Mouse (Mus musculus) lung, embryonic 15.5 days (tissue): ENCODE results near the gene Tle4. TPM values are rescaled to one million over a fixed set of nuclear protein-coding genes. Genes with fewer than 3 reads are reported as not detected.
A peak's percentile ranks its signal among the peaks of the same experiment; 100 is the strongest.

Source experiments
- ATAC-seq: fragments of 200-750 bp; cut with Nextera tagmentation; 2 replicates; pipeline ENCODE4 v1.8.0; 2017; ENCODE audit warnings: moderate number of reproducible peaks, borderline replicate concordance; ENCODE audit not compliant: low FRiP score, low TSS enrichment; ENCODE audit errors: extremely low read depth
- H3K27ac ChIP-seq: fragments of 300-500 bp; sonication (generic); 2 replicates; pipeline ENCODE4 v1.5.1; 2015; ENCODE audit warnings: moderate library complexity, mild to moderate bottlenecking, inconsistent platforms
- H3K27me3 ChIP-seq: fragments of 300-500 bp; sonication (generic); 2 replicates; pipeline ENCODE4 v1.6.1; 2015; ENCODE audit warnings: inconsistent platforms
- H3K36me3 ChIP-seq: fragments of 300-500 bp; sonication (generic); 2 replicates; pipeline ENCODE4 v1.6.1; 2015; ENCODE audit warnings: inconsistent platforms
- H3K4me1 ChIP-seq: fragments of 300-500 bp; sonication (generic); 2 replicates; pipeline ENCODE4 v1.6.1; 2015; ENCODE audit warnings: inconsistent platforms
- H3K4me2 ChIP-seq: fragments of 300-500 bp; sonication (generic); 2 replicates; pipeline ENCODE4 v1.6.1; 2015; ENCODE audit warnings: inconsistent platforms, mild to moderate bottlenecking, moderate library complexity
- H3K4me3 ChIP-seq: fragments of 300-500 bp; sonication (generic); 2 replicates; pipeline ENCODE4 v1.5.1; 2015; ENCODE audit warnings: mild to moderate bottlenecking, inconsistent platforms
- H3K9ac ChIP-seq: fragments of 300-500 bp; sonication (generic); 2 replicates; pipeline ENCODE4 v1.6.1; 2015; ENCODE audit warnings: inconsistent platforms
- H3K9me3 ChIP-seq: fragments of 300-500 bp; sonication (generic); 2 replicates; pipeline ENCODE4 v1.6.1; 2016; ENCODE audit warnings: inconsistent platforms
- WGBS: fragments of 180-500 bp; shearing (Covaris S2); methylation state at CpG from one replicate; pipeline ENCODE4 v1.1.7; 2015; 5-methylcytosine and 5-hydroxymethylcytosine counted together
- polyA plus RNA-seq: library from polyadenylated mRNA; unstranded; fragments of >200 nt; fragmentation: Nextera tagmentation; extraction: Ambion mirVana; gene quantifications from 2 replicates; pipeline ENCODE4 v1.2.1, GENCODE M21; 2015

Tle4 gene
- polyA plus RNA-seq, 1 experiment from 2014 or later = 13.5 TPM

DNA sequence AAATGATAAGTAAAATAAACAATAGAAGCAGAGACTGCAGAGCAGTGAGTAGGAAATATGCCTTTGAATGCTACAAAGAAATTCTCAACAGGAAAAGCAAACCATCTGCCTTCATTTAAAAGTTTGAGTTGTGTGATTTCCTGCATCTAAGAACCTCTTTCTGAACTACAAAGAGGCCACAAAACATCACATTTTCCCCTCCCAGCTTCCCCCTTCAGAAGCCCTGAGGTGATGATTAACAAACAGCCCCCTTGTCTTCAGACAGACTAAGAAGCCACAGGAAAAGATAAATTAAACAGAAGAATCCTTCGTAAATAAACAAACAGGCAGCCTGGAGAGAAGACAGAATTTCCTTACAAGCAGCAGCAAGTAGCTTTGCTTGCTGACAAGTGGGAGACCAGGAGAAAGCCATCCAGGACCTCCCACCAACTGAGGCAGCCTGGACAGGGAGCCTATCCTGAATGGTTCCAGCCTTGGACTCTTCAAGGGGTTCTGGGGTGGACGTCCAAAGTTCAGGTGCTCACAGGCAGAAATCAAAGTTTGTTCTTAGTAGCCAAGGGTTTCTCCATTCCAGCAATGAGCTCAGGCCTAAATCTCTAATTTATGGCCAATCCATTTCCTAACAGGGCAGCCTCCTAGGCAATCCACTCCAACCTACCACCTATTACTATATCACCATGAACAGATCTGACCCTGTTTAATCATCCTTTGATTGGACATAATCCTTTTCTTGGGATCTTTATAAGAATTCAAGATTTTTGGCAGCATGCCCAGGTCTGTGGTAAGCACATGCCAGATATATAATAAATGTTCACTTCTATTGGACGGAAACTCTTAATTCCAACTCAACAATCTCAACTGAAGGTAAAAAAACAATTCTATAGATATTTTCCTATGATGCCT is 9.4 kb downstream of the Tle4 start:
- no peak overlapping the region for H3K9ac ChIP-seq
- peak overlapping the region; percentile 69 for H3K27ac ChIP-seq
- ATAC-seq = peak; percentile 75; the same call in 1 of the 2 replicates
- no peak overlapping the region for H3K4me3 ChIP-seq
- 13% methylated on average over 3 of the region's 3 CpGs for WGBS
- no peak overlapping the region for H3K4me2 ChIP-seq
- no peaks in the 10 kb centered on the region for H3K27me3 ChIP-seq
- H3K4me1 ChIP-seq = peaks cover 39% of the 10 kb centered on the region
- H3K9me3 ChIP-seq = no peaks in the 10 kb centered on the region
- H3K36me3 ChIP-seq = peaks cover 10% of the 10 kb centered on the region; the same call in 1 of the 2 replicates

DNA sequence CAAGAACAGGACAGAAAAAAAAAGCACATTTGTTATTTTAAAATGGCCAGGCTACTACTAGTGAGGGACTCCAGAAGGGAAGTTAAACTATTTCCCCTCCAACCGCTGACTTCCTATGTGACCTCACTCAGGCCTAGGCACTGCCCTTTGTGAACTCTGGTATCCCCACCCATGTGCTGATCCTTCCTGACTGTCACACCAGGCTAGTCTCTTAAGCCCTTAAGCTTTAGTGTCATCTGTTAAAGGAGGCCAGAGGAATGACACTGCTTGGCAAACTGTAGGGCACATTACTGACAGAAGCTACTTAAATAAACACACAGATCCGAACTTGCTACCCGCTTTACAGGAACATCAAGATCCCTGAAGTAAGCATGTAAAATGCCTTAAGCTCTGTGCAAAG is 11.7 kb downstream of the Tle4 start:
- H3K27me3 ChIP-seq = no peaks in the 10 kb centered on the region
- H3K4me3 ChIP-seq = no peak overlapping the region
- no peak overlapping the region for H3K9ac ChIP-seq
- ATAC-seq = no peak
- H3K36me3 ChIP-seq = peaks cover 5% of the 10 kb centered on the region; the same call in 1 of the 2 replicates
- no peak overlapping the region for H3K27ac ChIP-seq
- H3K9me3 ChIP-seq = no peaks in the 10 kb centered on the region
- peaks cover 39% of the 10 kb centered on the region for H3K4me1 ChIP-seq
- H3K4me2 ChIP-seq = no peak overlapping the region
- WGBS = 60% methylated on average over 3 of the region's 3 CpGs

- Histone ChIP-seq H3K36me3 (peaks cover 5% of the 10 kb centered on the region; the same call in 1 of the 2 replicates), H3K27ac (no peak overlapping the region), H3K4me2 (no peak overlapping the region), H3K4me1 (peaks cover 39% of the 10 kb centered on the region), H3K4me3 (no peak overlapping the region), H3K9me3 (no peaks in the 10 kb centered on the region), H3K9ac (no peak overlapping the region), H3K27me3 (no peaks in the 10 kb centered on the region)
- ATAC-seq = no peak
- WGBS = 63% methylated on average over 4 of the region's 4 CpGs
These were observed 12.1 kb downstream of the Tle4 start for GRCm38 (mm10) chr19:14585731-14586130.

DNA sequence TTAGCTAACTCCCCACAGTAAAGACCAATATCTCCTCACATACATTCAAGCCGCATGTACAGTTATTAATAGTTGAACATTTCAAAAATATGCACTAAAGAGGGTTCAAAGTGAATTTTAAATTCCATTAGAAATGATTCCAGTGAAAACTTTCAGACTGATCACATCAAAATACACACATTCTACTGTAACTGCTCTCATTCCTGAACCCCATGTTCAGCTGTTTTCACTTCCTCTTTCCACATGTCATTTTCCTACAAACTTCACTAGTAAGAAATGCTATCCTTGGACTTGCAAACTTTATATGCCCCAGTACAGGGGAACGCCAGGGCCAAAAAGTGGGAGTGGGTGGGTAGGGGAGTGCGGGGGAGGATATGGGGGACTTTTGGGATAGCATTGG is 12.6 kb downstream of the Tle4 start:
- H3K9me3 ChIP-seq = no peaks in the 10 kb centered on the region
- H3K27ac ChIP-seq = no peak overlapping the region
- H3K27me3 ChIP-seq = no peaks in the 10 kb centered on the region
- peaks cover 2% of the 10 kb centered on the region; the same call in 1 of the 2 replicates for H3K36me3 ChIP-seq
- H3K4me3 ChIP-seq = no peak overlapping the region
- no peak for ATAC-seq
- WGBS = 97% methylated on average over 3 of the region's 3 CpGs
- no peak overlapping the region for H3K4me2 ChIP-seq
- peaks cover 39% of the 10 kb centered on the region for H3K4me1 ChIP-seq
- H3K9ac ChIP-seq = no peak overlapping the region

- 81% methylated on average over 5 of the region's 5 CpGs for WGBS
- no peaks in the 10 kb centered on the region for H3K27me3 ChIP-seq
- H3K9ac ChIP-seq = no peak overlapping the region
- no peaks in the 10 kb centered on the region for H3K4me1 ChIP-seq
- no peak overlapping the region for H3K27ac ChIP-seq
- H3K9me3 ChIP-seq = no peaks in the 10 kb centered on the region
- no peak overlapping the region for H3K4me3 ChIP-seq
- no peak overlapping the region for H3K4me2 ChIP-seq
- no peak for ATAC-seq
- no peaks in the 10 kb centered on the region for H3K36me3 ChIP-seq
These were observed 19.2 kb downstream of the Tle4 start for GRCm38 (mm10) chr19:14578698-14579097.

GRCm38 (mm10) chr19:14578016-14578415 is 19.8 kb downstream of the Tle4 start:
- ATAC-seq = no peak
- no peaks in the 10 kb centered on the region for H3K4me1 ChIP-seq
- H3K27ac ChIP-seq = no peak overlapping the region
- H3K4me3 ChIP-seq = no peak overlapping the region
- no peak overlapping the region for H3K9ac ChIP-seq
- WGBS = 58% methylated on average over 4 of the region's 4 CpGs
- H3K4me2 ChIP-seq = no peak overlapping the region
- no peaks in the 10 kb centered on the region for H3K9me3 ChIP-seq
- no peaks in the 10 kb centered on the region for H3K27me3 ChIP-seq
- no peaks in the 10 kb centered on the region for H3K36me3 ChIP-seq

- H3K9ac ChIP-seq = no peak overlapping the region
- no peak overlapping the region for H3K27ac ChIP-seq
These were observed 21.5 kb downstream of the Tle4 start for GRCm38 (mm10) chr19:14576311-14576710.

GRCm38 (mm10) chr19:14568879-14569278 is 29.0 kb downstream of the Tle4 start:
- H3K4me1 ChIP-seq = no peaks in the 10 kb centered on the region; the same call in 1 of the 2 replicates
- no peaks in the 10 kb centered on the region for H3K9me3 ChIP-seq
- H3K4me3 ChIP-seq = no peak overlapping the region
- H3K4me2 ChIP-seq = no peak overlapping the region
- no peak for ATAC-seq
- no peaks in the 10 kb centered on the region for H3K27me3 ChIP-seq
- no peak overlapping the region for H3K9ac ChIP-seq
- no peak overlapping the region for H3K27ac ChIP-seq
- H3K36me3 ChIP-seq = no peaks in the 10 kb centered on the region

More at GRCm38 (mm10) chr19:14576311-14576710, 21.5 kb downstream of the Tle4 start:
- no peak for ATAC-seq
- Histone ChIP-seq H3K27me3 (no peaks in the 10 kb centered on the region), H3K4me1 (no peaks in the 10 kb centered on the region), H3K4me3 (no peak overlapping the region), H3K9me3 (no peaks in the 10 kb centered on the region), H3K36me3 (no peaks in the 10 kb centered on the region), H3K4me2 (no peak overlapping the region)

DNA sequence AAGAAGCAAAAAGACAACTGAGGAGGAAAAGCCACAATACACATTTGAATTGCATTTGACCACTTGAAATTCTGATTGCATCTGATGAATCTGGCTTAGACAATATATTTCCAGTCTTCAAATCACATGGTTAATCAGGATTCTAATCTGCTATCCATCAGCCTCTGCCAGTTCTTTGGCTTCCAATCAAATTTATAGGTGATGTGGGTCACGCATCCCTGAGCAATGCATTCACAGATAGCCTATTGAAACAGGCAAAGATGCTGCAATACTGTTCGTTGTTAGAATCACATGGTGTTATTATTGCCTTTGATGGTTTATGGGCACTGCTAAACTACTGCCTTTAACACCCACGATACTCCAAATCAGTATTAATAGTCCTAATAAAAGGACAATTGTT is 30.8 kb downstream of the Tle4 start:
- no peak for ATAC-seq
- Histone ChIP-seq H3K9me3 (no peaks in the 10 kb centered on the region), H3K27ac (no peak overlapping the region), H3K9ac (no peak overlapping the region), H3K36me3 (no peaks in the 10 kb centered on the region), H3K27me3 (no peaks in the 10 kb centered on the region), H3K4me2 (no peak overlapping the region), H3K4me1 (no peaks in the 10 kb centered on the region; the same call in 1 of the 2 replicates), H3K4me3 (no peak overlapping the region)
- WGBS = 86% methylated on average over 3 of the region's 3 CpGs

- WGBS = 60% methylated on average over 5 of the region's 5 CpGs
- Histone ChIP-seq H3K9me3 (no peaks in the 10 kb centered on the region), H3K4me2 (no peak overlapping the region), H3K27ac (no peak overlapping the region), H3K36me3 (no peaks in the 10 kb centered on the region), H3K27me3 (no peaks in the 10 kb centered on the region), H3K4me3 (no peak overlapping the region), H3K4me1 (no peaks in the 10 kb centered on the region; the same call in 1 of the 2 replicates), H3K9ac (no peak overlapping the region)
- no peak for ATAC-seq
These were observed 31.3 kb downstream of the Tle4 start for GRCm38 (mm10) chr19:14566564-14567021.

- ATAC-seq = no peak
- no peaks in the 10 kb centered on the region for H3K27me3 ChIP-seq
- no peak overlapping the region for H3K4me3 ChIP-seq
- no peaks in the 10 kb centered on the region for H3K9me3 ChIP-seq
- no peaks in the 10 kb centered on the region for H3K36me3 ChIP-seq
- no peak overlapping the region for H3K27ac ChIP-seq
- no peak overlapping the region for H3K4me2 ChIP-seq
- H3K9ac ChIP-seq = no peak overlapping the region
- H3K4me1 ChIP-seq = no peaks in the 10 kb centered on the region; the same call in 1 of the 2 replicates
- WGBS = 86% methylated on average over 4 of the region's 4 CpGs
These were observed 32.3 kb downstream of the Tle4 start for GRCm38 (mm10) chr19:14565424-14566069.
